Mouse (Mus musculus): ENCODE results near the gene Glipr2.

The Glipr2 gene

GRCm38 (mm10) chr4:43957292-43957845 lies at the start of gene Glipr2:
TSS of gene Glipr2 (plus strand) at chr4:43957401.
- DNase-seq (ENCODE audit: low spot score in 2 of 2), result peak; percentile 63 to 75

GRCm38 (mm10) chr4:43918221-43918620 lies 39.0 kb upstream of the Glipr2 start:
- DNase-seq (ENCODE audit: low spot score in 2 of 2), result no peak

GRCm38 (mm10) chr4:43920602-43921001 lies 36.6 kb upstream of the Glipr2 start:
- no peak for DNase-seq (ENCODE audit: low spot score in 2 of 2)

GRCm38 (mm10) chr4:43925125-43925524 lies 32.1 kb upstream of the Glipr2 start:
- DNase-seq (ENCODE audit: low spot score in 2 of 2), result no peak

DNA sequence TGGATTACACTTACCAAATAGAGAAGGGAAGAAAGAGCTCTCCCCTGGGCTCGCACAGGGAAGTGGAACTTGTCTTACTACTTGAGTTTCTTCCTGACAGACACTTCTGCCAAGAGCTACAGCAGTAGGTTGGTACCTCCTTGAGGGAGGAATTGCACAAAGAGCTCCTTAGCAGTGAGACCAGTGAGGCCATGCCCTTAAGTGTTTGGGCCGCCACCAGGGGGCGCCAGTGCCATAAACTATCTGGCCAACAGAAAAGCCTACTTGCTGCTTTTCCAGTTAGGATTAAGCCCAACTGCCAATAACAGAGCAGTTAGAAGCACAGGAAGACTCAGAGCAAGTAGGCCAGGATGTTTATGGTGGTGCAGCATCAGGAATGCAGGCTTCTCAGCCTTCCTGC lies 31.4 kb upstream of the Glipr2 start:
- peak; percentile 73 to 85 for DNase-seq (ENCODE audit: low spot score in 2 of 2)

DNA sequence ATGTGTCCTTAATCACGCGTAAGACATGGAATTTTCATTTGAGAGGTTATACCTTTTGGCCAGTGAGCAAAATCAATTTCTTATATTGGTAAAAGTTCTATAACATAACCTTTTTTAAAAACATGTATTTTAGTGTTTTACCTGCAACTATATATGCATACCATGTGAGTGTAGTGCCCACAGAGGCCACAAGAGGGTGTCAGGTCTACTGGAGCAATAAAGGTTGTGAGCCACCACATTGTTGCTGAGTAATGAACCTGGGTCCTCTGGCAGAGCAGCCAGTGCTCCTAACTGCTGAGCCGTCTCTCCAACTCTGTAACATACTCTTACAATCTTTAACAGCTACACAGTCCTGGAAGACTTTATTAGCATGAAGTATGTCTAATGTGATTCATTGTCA lies 29.4 kb upstream of the Glipr2 start:
- DNase-seq (ENCODE audit: low spot score in 2 of 2), result no peak

- DNase-seq (ENCODE audit: low spot score in 2 of 2), result no peak
Observed at GRCm38 (mm10) chr4:43931877-43932276, 25.3 kb upstream of the Glipr2 start.

DNA sequence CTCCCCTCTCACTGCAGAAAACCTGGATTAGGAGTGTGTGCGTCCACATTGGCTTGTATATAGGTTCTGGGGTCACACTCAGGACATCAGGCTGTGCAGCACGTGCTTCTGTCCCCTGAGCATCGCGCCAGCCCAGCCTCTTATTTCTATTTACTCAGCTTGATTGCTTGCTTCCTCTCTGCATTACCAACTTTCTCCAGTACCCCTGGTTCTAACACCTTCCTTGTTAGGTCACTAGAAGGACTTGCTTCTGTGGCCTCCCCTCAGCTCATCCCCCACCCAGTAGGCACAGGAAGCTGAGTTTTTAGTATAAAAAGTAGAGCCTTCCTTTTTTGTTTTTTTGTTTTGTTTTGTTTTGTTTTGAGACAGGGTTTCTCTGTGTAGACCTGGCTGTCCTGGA lies 21.0 kb upstream of the Glipr2 start:
- no peak for DNase-seq (ENCODE audit: low spot score in 2 of 2)

DNA sequence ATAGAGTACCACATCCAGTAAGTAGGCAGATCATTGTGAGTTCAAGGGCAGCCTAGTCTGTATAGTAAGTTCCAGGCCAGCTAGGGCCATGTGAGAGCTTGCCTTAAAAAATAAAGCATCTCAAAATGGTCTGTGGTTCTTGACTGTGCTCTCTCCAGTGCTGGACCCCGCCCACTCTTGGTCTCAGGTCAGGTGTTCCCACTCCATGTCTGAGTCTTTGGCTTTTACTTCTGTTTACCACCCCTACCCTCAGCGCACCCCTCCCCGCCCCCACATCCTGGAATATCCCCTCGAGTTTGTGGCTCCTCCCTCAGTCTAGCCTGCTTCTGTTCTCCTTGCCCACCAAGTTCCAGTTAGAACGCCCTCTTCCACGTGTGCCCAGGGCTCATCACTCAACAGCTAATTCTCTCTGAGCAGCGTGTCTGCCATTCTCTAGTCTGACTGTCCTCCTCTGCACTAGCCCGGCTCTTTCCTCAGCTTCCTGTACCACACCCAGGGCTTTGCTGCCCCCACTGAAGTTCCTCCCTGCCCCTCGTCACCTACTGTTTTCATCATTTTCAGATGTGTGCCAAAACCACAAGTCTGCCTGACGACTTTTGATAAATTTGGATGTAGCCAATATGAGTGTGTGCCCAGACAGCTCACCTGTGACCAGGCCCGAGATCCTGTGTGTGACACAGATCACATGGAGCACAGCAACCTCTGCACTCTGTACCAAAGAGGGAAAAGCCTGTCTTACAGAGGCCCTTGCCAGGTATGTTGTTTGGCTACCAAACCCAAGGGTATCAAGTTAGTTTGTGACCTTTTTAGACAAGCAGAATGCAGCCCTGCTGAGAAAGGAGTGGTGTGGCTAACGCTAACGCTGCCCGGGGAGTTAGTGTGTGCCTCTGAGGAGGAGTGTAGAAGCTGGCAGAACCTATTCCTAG lies 20.2 kb upstream of the Glipr2 start:
- no peak for DNase-seq (ENCODE audit: low spot score in 2 of 2)

DNA sequence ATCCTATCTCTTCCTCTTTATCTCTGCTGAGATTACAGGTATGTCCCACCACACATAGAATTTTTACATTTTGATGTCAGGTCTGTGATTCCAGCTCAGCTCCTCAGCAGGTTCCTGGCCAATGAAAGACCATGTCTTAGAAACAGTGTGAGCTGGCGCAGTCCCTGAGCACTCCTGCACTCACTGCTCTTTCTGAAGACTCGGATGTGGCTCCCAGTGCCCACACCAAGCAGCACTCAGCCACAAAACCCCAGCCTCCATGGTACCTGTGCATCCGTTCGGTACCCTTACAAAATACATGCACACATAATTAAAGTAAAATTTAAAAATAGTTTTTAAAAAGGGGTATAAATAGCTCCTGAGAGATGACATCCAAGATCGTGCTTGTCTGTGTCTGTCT lies 15.9 kb upstream of the Glipr2 start:
- no peak for DNase-seq (ENCODE audit: low spot score in 2 of 2)

DNA sequence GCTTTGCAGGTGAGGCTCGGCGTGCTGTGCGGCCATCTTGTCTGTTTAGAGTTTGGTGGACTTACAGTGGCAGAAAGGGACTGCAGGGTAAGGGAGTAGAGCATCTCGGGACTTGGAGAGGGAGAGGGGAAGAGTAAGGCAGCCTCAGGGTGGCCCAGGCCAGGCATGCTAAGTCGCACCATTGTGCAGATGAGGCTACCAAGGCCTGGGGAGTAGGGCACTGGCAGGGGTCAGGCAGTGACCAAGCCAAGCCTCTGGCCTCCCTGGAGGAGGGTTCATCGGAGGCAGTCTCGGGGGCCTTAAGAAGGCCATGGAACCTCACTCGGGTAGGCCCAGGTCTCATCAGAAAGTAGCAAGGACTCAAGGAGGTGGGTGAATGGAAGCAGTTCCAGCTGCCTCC lies 14.8 kb upstream of the Glipr2 start:
- DNase-seq (ENCODE audit: low spot score in 2 of 2), result no peak

DNA sequence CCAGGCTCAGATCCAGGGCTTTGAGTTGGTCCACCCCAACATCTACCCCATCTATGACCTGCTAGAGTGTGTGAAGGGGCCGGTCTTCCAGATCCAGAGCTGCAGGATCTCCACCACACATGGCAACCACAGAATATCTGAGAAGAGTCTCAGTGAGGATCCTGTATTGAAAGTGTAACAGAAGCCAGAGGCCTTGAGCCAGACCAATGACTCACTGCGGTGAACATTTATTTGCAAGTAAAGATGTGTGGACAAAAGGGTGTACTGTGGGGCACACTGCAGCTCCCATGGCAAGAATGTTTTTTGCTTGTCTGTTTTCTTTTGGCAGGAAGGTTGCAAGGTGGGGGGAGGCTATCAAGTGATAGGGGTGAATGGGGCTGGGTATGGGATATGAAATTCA lies 9.6 kb upstream of the Glipr2 start:
- no peak for DNase-seq (ENCODE audit: low spot score in 2 of 2)

- DNase-seq (ENCODE audit: low spot score in 2 of 2), result peak in 1 of 2 experiments; percentile 58
Observed at GRCm38 (mm10) chr4:43957846-43958461, 753 bp downstream of the Glipr2 start.

DNA sequence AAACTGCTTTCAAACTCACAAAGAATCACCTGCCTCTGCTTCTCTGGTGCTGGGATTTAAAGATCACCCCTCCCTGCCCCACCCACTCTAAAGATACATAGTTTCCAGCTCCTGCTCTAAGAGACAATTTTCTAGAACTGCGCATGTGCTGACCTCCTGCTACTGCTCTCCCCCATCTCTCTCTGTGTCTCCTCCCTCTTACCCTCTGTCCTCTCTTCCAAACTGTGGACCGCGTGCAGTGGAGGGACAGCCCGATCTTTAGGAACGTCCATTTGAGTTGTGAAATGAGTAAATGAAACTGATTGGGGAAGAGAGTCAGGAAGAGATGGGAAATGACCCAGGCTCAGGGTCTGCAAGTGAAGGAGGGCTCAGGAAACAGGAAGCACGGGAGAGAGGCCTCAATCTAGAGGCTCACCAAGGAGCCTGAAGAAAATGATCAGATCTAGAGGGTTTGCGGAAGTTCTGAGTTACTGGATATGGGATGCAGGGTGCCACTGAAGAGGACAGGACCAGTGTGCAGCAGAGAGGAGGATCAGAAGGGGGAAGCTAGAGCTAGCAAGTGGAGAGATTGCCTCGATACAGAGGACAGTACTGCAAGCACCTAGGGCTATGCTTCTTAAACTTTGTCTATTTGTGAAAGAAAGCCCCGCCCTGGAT lies 2.5 kb downstream of the Glipr2 start:
- no peak for DNase-seq (ENCODE audit: low spot score in 2 of 2)

DNA sequence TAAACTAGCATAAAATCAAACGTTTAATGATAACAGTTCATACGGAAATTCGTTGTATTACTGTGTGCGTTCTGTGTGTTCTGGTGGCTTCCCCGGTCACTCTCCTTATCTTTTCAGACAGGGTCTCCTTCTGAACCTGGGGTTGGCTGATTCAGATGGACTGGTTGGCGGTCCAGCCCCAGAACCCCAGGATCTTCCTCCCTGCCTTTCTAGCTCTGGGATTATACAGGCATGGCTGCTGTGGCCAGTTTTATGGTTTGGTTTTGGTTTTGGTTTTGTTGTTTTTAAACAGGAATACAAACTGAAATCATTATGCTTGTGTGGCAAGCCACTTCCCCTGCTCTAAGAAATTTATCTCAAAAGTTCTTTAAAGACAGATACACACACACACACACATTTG lies 3.0 kb downstream of the Glipr2 start:
- no peak for DNase-seq (ENCODE audit: low spot score in 2 of 2)

- no peak for DNase-seq (ENCODE audit: low spot score in 2 of 2)
Observed at GRCm38 (mm10) chr4:43964326-43964833, 7.2 kb downstream of the Glipr2 start.

- no peak for DNase-seq (ENCODE audit: low spot score in 2 of 2)
Observed at GRCm38 (mm10) chr4:43964951-43965684, 7.9 kb downstream of the Glipr2 start.

DNA sequence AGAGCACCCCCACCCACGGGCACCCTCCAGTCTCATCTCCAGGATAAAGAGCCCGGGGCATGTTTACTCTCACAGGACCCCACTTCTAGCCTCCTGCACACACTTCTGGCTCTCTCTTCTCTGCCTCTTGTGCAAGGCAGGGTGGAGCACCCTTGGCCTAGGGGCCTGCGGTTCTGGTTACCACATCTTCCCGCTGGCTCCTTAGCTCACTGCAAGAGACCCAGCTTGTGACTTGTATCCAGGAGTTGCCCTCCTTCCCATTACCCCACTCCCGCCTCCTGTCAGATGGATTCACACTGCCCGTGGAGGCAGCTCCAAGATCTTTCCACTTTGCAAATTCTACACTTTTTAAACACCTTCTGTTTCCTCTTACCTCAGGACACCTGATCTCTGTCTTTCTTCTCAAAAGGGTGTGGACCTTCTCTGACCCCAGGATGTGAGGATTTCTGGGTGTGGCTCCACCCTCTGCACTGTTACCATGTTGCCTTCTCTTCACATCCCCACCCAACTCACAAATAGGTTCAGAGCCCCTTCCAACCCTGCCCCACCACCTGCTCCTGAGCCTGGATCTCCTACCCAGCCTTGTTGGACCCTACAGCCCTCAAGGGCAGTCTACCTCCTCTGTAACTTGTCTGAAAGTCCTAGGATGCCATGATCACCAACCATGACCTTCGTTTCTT lies 8.8 kb downstream of the Glipr2 start:
- peak in 1 of 2 experiments; percentile 40 for DNase-seq (ENCODE audit: low spot score in 2 of 2)

DNA sequence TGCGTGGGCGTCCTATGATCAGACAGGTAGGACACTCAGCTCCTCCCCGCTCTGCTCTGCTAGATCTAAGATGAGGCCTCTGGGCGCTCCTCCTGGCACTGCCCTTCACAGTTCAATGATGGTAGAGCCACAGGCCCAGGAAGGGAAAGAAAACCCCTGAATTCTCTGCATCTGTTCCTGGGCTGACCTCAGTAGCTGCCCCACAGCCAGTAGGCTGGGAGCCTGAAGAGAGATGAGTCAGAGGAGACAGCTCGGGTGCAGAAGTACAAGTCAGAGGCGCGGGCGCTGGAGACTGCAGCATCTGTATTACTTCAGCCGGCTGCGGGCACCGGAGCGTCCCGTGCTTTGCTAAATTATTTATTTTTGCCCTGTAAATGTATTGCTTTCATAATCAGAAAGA lies 11.4 kb downstream of the Glipr2 start:
- DNase-seq (ENCODE audit: low spot score in 2 of 2), result peak in 1 of 2 experiments; percentile 75

- no peak for DNase-seq (ENCODE audit: low spot score in 2 of 2)
Observed at GRCm38 (mm10) chr4:43969373-43969772, 12.2 kb downstream of the Glipr2 start.

All from urinary bladder, postnatal 36 days (tissue).